In the genomic region with DNA sequence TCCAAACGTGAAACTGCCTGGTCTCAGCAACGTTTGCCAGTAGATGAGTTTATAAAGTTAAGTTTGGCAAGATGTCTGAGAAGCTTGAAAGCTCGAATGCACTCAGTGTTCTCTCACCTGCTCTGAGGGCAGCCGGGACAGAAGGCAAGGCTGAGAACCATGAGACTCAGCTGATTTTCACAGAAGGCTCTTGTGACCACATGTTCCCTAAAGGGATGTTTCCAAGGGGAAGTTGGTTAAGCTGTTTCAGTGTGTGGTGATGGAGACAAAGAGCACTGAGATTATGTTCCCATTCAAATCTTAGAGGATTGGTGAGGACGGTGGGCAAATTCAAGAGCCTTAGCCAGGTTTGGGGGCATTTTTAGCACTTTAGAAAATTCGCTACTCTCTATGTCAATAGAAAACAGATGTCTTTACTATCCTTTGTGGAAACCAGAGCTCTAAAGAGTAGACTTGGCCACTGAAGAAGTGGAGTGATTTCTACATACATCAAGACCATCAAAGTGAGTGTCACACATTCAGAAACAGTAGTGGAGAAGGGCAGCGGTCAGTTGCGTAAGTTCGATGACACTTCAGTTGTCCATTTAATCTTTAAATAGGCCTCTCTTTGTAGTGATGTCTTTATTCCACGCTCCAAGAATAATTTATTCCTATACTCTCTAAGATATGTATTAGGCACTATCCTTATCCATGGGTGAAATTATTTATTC, we compare ENCODE assay signal across 15 mouse cellular contexts.
"Had no signal": no experiment of that assay in that cellular context is flagged by ENCODE, and none has a peak within 500 bp of the region (broad histone marks: within the 10 kb centered on the region; RNA-seq: fewer than 3 reads in every experiment).

No protein-coding gene starts in this region.

- H3K27ac ChIP-seq: kidney, postnatal 0 days; limb, embryonic 15.5 days; liver, embryonic 13.5 days; midbrain, embryonic 13.5 days; neural tube, embryonic 12.5 days had no signal

- DNase-seq: kidney, adult 8-10 months; kidney, postnatal 36 days; layer of hippocampus, adult 9-11 months; layer of hippocampus, postnatal 36 days; liver, embryonic 13.5 days; lung, adult 18-20 months; lung, postnatal 4 days; right cerebral cortex, postnatal 4 days; spleen, adult 18-20 months; thymus, adult 18-20 months; thymus, postnatal 14 days had no signal

- H3K4me3 ChIP-seq: limb, embryonic 15.5 days; liver, embryonic 13.5 days; midbrain, embryonic 13.5 days; neural tube, embryonic 12.5 days had no signal

- H3K27me3 ChIP-seq: limb, embryonic 15.5 days; liver, embryonic 13.5 days; neural tube, embryonic 12.5 days had no signal

- H3K4me2 ChIP-seq: limb, embryonic 15.5 days; liver, embryonic 13.5 days; midbrain, embryonic 13.5 days; neural tube, embryonic 12.5 days had no signal

- H3K9ac ChIP-seq: limb, embryonic 15.5 days; liver, embryonic 13.5 days; midbrain, embryonic 13.5 days; neural tube, embryonic 12.5 days had no signal

- H3K36me3 ChIP-seq: limb, embryonic 15.5 days; liver, embryonic 13.5 days; midbrain, embryonic 13.5 days; neural tube, embryonic 12.5 days had no signal

- ATAC-seq: midbrain, embryonic 13.5 days had no signal

- H3K4me1 ChIP-seq: liver, embryonic 13.5 days; midbrain, embryonic 13.5 days; neural tube, embryonic 12.5 days had no signal

- H3K9me3 ChIP-seq: limb, embryonic 15.5 days; liver, embryonic 13.5 days; midbrain, embryonic 13.5 days; neural tube, embryonic 12.5 days had no signal
